Mouse (Mus musculus) heart, postnatal 0 days (tissue): ENCODE results near the gene 6330409D20Rik. TPM values are rescaled to one million over a fixed set of nuclear protein-coding genes. Genes with fewer than 3 reads are reported as not detected.
A peak's percentile ranks its signal among the peaks of the same experiment; 100 is the strongest.

Source experiments
- ATAC-seq: fragments of 200-750 bp; cut with Nextera tagmentation; 2 replicates; pipeline ENCODE4 v1.8.0; 2017; ENCODE audit warnings: low read depth, moderate number of reproducible peaks, moderate library complexity; ENCODE audit not compliant: insufficient read depth
- DNase-seq: peaks from one replicate; pipeline ENCODE4 v3.0.0-alpha.2; 2016; ENCODE audit warnings: low spot score
- H3K27ac ChIP-seq: fragments of 300-500 bp; sonication (generic); 2 replicates; pipeline ENCODE4 v1.5.1; 2014; ENCODE audit warnings: low read depth, mild to moderate bottlenecking
- H3K27me3 ChIP-seq: fragments of 300-500 bp; sonication (generic); 2 replicates; pipeline ENCODE4 v1.6.1; 2014; ENCODE audit warnings: low read length, mixed read lengths; ENCODE audit not compliant: control insufficient read depth, insufficient read depth
- H3K36me3 ChIP-seq: fragments of 300-500 bp; sonication (generic); replicated peaks from 2 replicates; pipeline ENCODE4 v1.6.1; 2014; ENCODE audit warnings: low read length, mixed read lengths; ENCODE audit not compliant: control insufficient read depth, insufficient read depth
- H3K4me1 ChIP-seq: fragments of 300-500 bp; sonication (generic); 2 replicates; pipeline ENCODE4 v1.6.1; 2014; ENCODE audit warnings: antibody characterized with exemption; ENCODE audit not compliant: control insufficient read depth, insufficient read depth
- H3K4me2 ChIP-seq: fragments of 300-500 bp; sonication (generic); 2 replicates; pipeline ENCODE4 v1.6.1; 2014; ENCODE audit warnings: low read depth, mild to moderate bottlenecking, low read length, moderate library complexity
- H3K4me3 ChIP-seq: fragments of 300-500 bp; sonication (generic); 2 replicates; pipeline ENCODE4 v1.5.1; 2014; ENCODE audit warnings: low read depth, low read length
- H3K9ac ChIP-seq: fragments of 300-500 bp; sonication (generic); replicated peaks from 2 replicates; pipeline ENCODE4 v1.6.1; 2014; ENCODE audit warnings: low read depth, low read length, mixed read lengths
- H3K9me3 ChIP-seq: fragments of 300-500 bp; sonication (generic); replicated peaks from 2 replicates; pipeline ENCODE4 v1.6.1; 2016; ENCODE audit warnings: low read length; ENCODE audit not compliant: control insufficient read depth
- CTCF ChIP-seq: IDR thresholded peaks from 2 replicates; pipeline ENCODE4 v1.5.1; 2016; ENCODE audit warnings: antibody characterized with exemption, control low read depth, low read depth
- EP300 ChIP-seq: IDR thresholded peaks from 2 replicates; pipeline ENCODE4 v1.6.1; 2016; ENCODE audit warnings: antibody characterized with exemption, low read depth
- WGBS: fragments of 180-500 bp; shearing (Covaris S2); extraction: QIAGEN DNeasy Blood & Tissue Kit; methylation state at CpG from one replicate; pipeline ENCODE4 v1.1.7; 2014; 5-methylcytosine and 5-hydroxymethylcytosine counted together
- polyA plus RNA-seq: library from polyadenylated mRNA; unstranded; fragments of >200 nt; fragmentation: Nextera tagmentation; extraction: Ambion mirVana; gene quantifications from 2 replicates; pipeline ENCODE4 v1.2.1, GENCODE M21; 2015
- total RNA-seq: library from RNA; depleted of rRNA; stranded (reverse); fragments of >200 nt; gene quantifications from 2 replicates; pipeline ENCODE4 v1.2.3, GENCODE M21; 2014; ENCODE audit warnings: low replicate concordance

6330409D20Rik gene
- total and polyA plus RNA-seq, 2 experiments from 2014 or later, result 0.15 TPM; not detected in 1

DNA sequence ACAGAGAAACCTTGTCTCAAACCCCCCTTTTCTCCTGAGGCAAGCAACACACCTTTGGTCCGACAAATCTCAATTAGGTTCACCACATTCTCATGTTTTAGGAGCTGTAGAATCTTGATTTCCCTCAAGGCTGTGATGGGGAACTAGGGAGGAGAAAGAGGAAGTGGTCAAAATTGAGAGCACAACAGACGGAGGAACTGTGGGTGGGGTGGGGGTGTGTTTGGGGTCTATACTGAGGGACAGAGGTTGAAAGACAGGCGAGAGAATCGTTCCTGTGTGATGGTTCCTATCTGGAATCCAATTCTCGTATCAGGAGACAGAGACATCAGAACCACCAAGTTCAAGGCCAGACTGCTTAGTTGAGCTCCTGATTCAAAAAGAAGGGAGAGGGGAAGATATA lies 30.4 kb downstream of the 6330409D20Rik start:
- DNase-seq (no peak), ATAC-seq (no peak)
- H3K4me1 ChIP-seq, result peaks cover 14% of the 10 kb centered on the region
- H3K9me3 ChIP-seq, result no peaks in the 10 kb centered on the region
- H3K9ac ChIP-seq, result no peak overlapping the region
- no peak overlapping the region for H3K27ac ChIP-seq
- H3K27me3 ChIP-seq, result no peaks in the 10 kb centered on the region
- no peak overlapping the region for H3K4me3 ChIP-seq
- H3K36me3 ChIP-seq, result peaks cover 56% of the 10 kb centered on the region
- WGBS, result 71% methylated on average over 5 of the region's 5 CpGs
- no peak overlapping the region for H3K4me2 ChIP-seq
- TF ChIP-seq CTCF (no peak), EP300 (no peak)

DNA sequence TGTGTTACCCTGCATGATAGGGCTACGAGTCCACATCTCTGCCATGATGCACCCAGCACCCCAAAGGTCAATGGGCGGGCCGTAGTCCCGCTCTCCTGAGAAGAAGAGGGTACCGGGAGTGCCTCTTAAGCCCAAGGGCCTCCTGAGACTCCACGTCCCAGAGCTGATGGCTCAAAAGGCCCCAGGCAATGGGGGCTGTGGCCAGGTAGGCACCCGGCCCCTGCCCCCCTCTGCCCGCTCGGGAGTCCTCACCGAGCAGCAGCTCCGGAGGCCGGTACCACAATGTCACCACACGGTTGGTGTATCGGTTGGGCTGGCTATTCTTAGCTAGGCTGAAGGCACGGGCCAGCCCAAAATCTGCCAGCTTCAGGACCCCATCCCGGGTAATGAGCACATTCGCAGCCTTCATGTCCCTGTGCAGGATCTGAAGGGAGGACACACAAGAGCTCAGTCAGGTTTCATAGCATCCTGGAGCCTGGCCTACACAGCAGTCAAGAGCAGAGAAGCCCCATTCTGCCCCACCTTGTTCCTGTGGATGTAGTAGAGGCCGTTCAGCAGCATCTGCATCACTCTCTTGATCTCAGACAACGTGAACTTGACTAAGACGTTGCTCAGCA lies 31.2 kb downstream of the 6330409D20Rik start:
- no peaks in the 10 kb centered on the region for H3K27me3 ChIP-seq
- DNase-seq, result no peak
- no peak overlapping the region for H3K27ac ChIP-seq
- WGBS, result 79% methylated on average over 20 of the region's 20 CpGs
- no peak overlapping the region for H3K4me2 ChIP-seq
- no peak overlapping the region for H3K9ac ChIP-seq
- no peak for ATAC-seq
- H3K9me3 ChIP-seq, result no peaks in the 10 kb centered on the region
- H3K4me3 ChIP-seq, result no peak overlapping the region
- peaks cover 64% of the 10 kb centered on the region for H3K36me3 ChIP-seq
- TF ChIP-seq CTCF (no peak), EP300 (no peak)
- peaks cover 9% of the 10 kb centered on the region for H3K4me1 ChIP-seq

DNA sequence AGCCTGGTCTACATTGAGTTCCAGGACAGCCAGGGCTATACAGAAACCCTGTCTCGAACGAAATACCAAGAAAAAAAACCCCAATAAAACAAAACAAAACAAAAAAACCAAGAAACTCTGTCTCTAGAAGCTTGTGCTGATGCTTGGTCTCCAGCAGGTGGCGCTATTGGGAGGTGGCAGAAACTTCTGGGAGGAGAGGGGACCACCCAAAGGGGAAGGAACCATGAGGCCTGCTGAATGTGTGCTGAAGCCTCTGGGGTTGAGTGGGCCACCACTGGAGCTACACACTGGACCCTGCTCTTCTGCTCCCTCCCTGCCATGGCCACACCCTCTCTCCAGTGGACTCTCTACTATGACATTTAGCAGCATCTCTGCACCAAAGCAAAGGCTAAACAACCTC lies 32.2 kb downstream of the 6330409D20Rik start:
- peaks cover 73% of the 10 kb centered on the region for H3K36me3 ChIP-seq
- WGBS, result 41% methylated on average over 3 of the region's 3 CpGs
- no peak for TF ChIP-seq EP300
- peak; percentile 81 for TF ChIP-seq CTCF
- H3K4me3 ChIP-seq, result no peak overlapping the region
- H3K27ac ChIP-seq, result no peak overlapping the region
- H3K4me2 ChIP-seq, result no peak overlapping the region
- ATAC-seq (no peak), DNase-seq (peak; percentile 53)
- no peaks in the 10 kb centered on the region for H3K27me3 ChIP-seq
- no peak overlapping the region for H3K9ac ChIP-seq
- H3K9me3 ChIP-seq, result no peaks in the 10 kb centered on the region
- H3K4me1 ChIP-seq, result peaks cover 9% of the 10 kb centered on the region

DNA sequence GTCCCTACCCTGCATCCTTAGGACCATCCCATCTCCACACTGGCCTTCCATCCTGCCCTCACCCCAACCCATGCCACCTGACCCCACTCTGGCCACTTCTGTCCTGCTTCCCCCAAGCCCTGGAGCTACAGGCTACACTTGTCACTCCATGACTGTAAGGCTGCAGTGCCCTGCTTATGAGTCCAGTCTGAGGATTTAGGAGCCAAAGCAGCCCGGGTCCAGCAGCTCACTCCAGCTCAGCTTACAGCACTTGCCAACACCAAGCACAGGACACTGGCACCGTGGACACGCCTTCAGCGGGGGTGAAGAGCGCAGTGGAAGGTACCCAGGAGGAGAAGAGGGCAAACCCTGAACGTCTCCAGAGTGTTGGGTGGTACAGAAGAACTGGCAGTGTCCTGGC lies 33.8 kb downstream of the 6330409D20Rik start:
- WGBS, result 89% methylated on average over 6 of the region's 6 CpGs

DNA sequence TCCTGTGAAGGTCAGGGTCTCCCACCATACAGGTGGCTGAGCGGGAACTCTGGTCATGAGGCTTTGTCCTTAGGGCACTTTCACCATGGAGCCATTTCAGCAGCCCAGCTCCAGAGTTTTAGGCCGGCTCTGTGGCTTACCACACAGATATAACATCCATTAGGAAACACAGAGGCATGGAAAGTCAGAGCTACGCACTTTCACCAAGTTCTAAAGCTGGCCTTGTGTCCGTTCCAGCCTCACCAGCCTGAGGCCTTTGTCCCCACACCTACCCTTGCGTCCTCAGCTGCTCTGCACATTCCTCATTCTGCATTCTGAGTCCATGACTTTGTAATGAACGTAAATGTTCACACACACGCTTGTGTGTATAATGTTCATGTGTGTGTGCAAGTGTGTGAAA lies 35.8 kb downstream of the 6330409D20Rik start:
- no peak overlapping the region for H3K27ac ChIP-seq
- no peak overlapping the region for H3K9ac ChIP-seq
- ATAC-seq (no peak), DNase-seq (no peak)
- H3K36me3 ChIP-seq, result peaks cover 71% of the 10 kb centered on the region
- TF ChIP-seq EP300, result no peak
- TF ChIP-seq CTCF, result no peak
- 86% methylated on average over 7 of the region's 7 CpGs for WGBS
- H3K27me3 ChIP-seq, result no peaks in the 10 kb centered on the region
- H3K4me1 ChIP-seq, result no peaks in the 10 kb centered on the region
- H3K4me3 ChIP-seq, result no peak overlapping the region
- no peak overlapping the region for H3K4me2 ChIP-seq
- H3K9me3 ChIP-seq, result no peaks in the 10 kb centered on the region

More for the DNA sequence above, 33.8 kb downstream of the 6330409D20Rik start:
- Histone ChIP-seq H3K27me3 (no peaks in the 10 kb centered on the region), H3K9ac (no peak overlapping the region), H3K36me3 (peaks cover 81% of the 10 kb centered on the region), H3K9me3 (no peaks in the 10 kb centered on the region), H3K4me3 (no peak overlapping the region), H3K27ac (no peak overlapping the region), H3K4me1 (peaks cover 9% of the 10 kb centered on the region), H3K4me2 (no peak overlapping the region)
- ATAC-seq, result no peak
- no peak for DNase-seq
- TF ChIP-seq CTCF, result no peak
- no peak for TF ChIP-seq EP300

DNA sequence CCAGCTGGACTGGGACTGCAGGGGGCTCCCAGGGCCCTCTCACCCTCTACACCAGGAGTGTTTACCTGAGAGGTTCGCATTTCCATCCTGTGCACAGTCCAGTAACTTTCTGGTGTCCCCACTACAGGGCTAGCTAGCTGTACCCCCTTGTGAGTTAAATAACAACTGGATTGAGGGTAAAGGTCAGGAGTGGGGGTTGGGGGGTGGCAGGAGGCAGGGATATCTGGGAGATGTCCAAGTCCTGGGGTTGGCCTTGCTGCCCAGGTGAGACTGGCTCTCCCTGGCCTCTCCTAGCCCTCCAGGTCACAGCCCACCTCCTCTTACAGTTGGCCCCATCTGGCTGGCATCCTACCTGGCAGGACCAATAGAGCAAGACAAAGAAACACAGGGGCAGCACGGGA lies 36.8 kb downstream of the 6330409D20Rik start, which contains the start of gene Fpgs:
Gene Fpgs (minus strand): TSS at position 125 of the 401 bp plus-strand sequence.
- Histone ChIP-seq H3K27me3 (no peaks in the 10 kb centered on the region), H3K36me3 (peaks cover 61% of the 10 kb centered on the region), H3K9me3 (no peaks in the 10 kb centered on the region), H3K4me1 (no peaks in the 10 kb centered on the region), H3K27ac (no peak within 1 kb of the TSS), H3K9ac (no peak within 1 kb of the TSS), H3K4me3 (no peak within 1 kb of the TSS), H3K4me2 (no peak within 1 kb of the TSS)
- whole genome bisulfite sequencing, result 77% methylated on average over 2 of the region's 2 CpGs
- TF ChIP-seq EP300 (no peak), CTCF (no peak)
- ATAC-seq, result no peak
- no peak for DNase-seq
